ENCODE assay signal across 8 mouse cellular contexts in genomic region chr6:113418441-113419198, GRCm38 (mm10). TPM values are rescaled to one million over a fixed set of nuclear protein-coding genes. Genes with fewer than 3 reads are reported as not detected.
A peak's percentile ranks its signal among the peaks of the same experiment; 100 is the strongest.
DNase-seq lines count a peak whose midpoint lies in the region; ATAC-seq lines count a peak whose summit lies in the region.

No protein-coding gene starts in this region.

- peak; percentile 21 to 36 for DNase-seq in adrenal gland, postnatal 36 days
- no peak for DNase-seq in adrenal gland, adult 2 months
- no peak for DNase-seq in lung, postnatal 25 days (ENCODE audit: low spot score)
- peak; percentile 53 for DNase-seq in kidney, postnatal 10 days
- DNase-seq in yolk sac, embryonic 10.5 days (ENCODE audit: low spot score), result no peak

- peak overlapping the region; percentile 74 for H3K9ac ChIP-seq in lung, embryonic 15.5 days
- H3K9ac ChIP-seq in midbrain, embryonic 15.5 days, result peak overlapping the region; percentile 71

- 0 out of 2 replicates have a peak, but pooled peaks cover 4% of the 10 kb centered on the region for H3K36me3 ChIP-seq in lung, embryonic 15.5 days
- H3K36me3 ChIP-seq in erythroblast, embryonic 14.5 days (ENCODE audit: control insufficient read depth), result peaks cover 22% of the 10 kb centered on the region
- H3K36me3 ChIP-seq in midbrain, embryonic 15.5 days (replicated peaks), result 0 out of 2 replicates have a peak, but pooled peaks cover 6% of the 10 kb centered on the region

- H3K4me3 ChIP-seq in lung, embryonic 15.5 days, result peak overlapping the region; percentile 60
- H3K4me3 ChIP-seq in erythroblast, embryonic 14.5 days (replicated peaks), result peak overlapping the region; percentile 74
- peak overlapping the region; percentile 63 for H3K4me3 ChIP-seq in midbrain, embryonic 15.5 days

- no peaks in the 10 kb centered on the region for H3K27me3 ChIP-seq in lung, embryonic 15.5 days
- no peaks in the 10 kb centered on the region for H3K27me3 ChIP-seq in erythroblast, embryonic 14.5 days (ENCODE audit: control insufficient read depth)
- no peaks in the 10 kb centered on the region for H3K27me3 ChIP-seq in midbrain, embryonic 15.5 days (replicated peaks)

- 0 out of 2 replicates have a peak overlapping the region, but pooled peaks have one; percentile 1 for H3K27ac ChIP-seq in lung, embryonic 15.5 days
- peak overlapping the region; percentile 67 for H3K27ac ChIP-seq in midbrain, embryonic 15.5 days

- no peaks in the 10 kb centered on the region for H3K9me3 ChIP-seq in lung, embryonic 15.5 days
- no peaks in the 10 kb centered on the region for H3K9me3 ChIP-seq in erythroblast, embryonic 14.5 days (ENCODE audit: control insufficient read depth, low read length)
- H3K9me3 ChIP-seq in midbrain, embryonic 15.5 days, result no peaks in the 10 kb centered on the region

- peaks cover 17% of the 10 kb centered on the region for H3K4me1 ChIP-seq in lung, embryonic 15.5 days
- H3K4me1 ChIP-seq in erythroblast, embryonic 14.5 days (ENCODE audit: control insufficient read depth), result peaks cover 32% of the 10 kb centered on the region
- H3K4me1 ChIP-seq in midbrain, embryonic 15.5 days, result peaks cover 21% of the 10 kb centered on the region

- peak overlapping the region; percentile 88 for H3K4me2 ChIP-seq in lung, embryonic 15.5 days
- peak overlapping the region; percentile 90 for H3K4me2 ChIP-seq in midbrain, embryonic 15.5 days

- ATAC-seq in lung, embryonic 15.5 days (ENCODE audit: borderline replicate concordance, extremely low read depth, low FRiP score, low TSS enrichment), result peak; percentile 56; the same call in 1 of the 2 replicates
- ATAC-seq in midbrain, embryonic 15.5 days (replicated peaks), result peak; percentile 70

- WGBS in lung, embryonic 15.5 days, result 12% methylated on average over 16 of the region's 16 CpGs
- WGBS in midbrain, embryonic 15.5 days, result 17% methylated on average over 16 of the region's 16 CpGs

RNA-seq across cellular contexts. Expression of gene Rpusd3, which starts 0.5 kb away (rescaled TPM):
- total RNA-seq in adrenal gland, postnatal 36 days (2021), result 1 to 10 TPM; 4.6 to 7.2 TPM
- total RNA-seq in adrenal gland, adult 2 months (2021), result 1 to 10 TPM; 9.1 to 9.2 TPM
- 65.5 and 102 TPM in 2 replicates for polyA plus RNA-seq in adrenal gland, adult 2 months (2012; rRNA removed)
- 19.1 and 20.9 TPM in 2 replicates for polyA plus RNA-seq in lung, embryonic 15.5 days (2015; fragmentation: Nextera tagmentation; extraction: Ambion mirVana)
- polyA plus RNA-seq in erythroblast, embryonic 14.5 days (2012), result 9.0 and 14.6 TPM in 2 replicates
- polyA plus RNA-seq in midbrain, embryonic 15.5 days (2015; fragmentation: Nextera tagmentation; extraction: Ambion mirVana), result 19.0 and 21.2 TPM in 2 replicates

RNA-seq across cellular contexts. Expression of gene Cidec, which starts 16.9 kb away (rescaled TPM):
- total RNA-seq in adrenal gland, postnatal 36 days (2021), result 100 to 1,000 TPM; 344 to 362 TPM
- total RNA-seq in adrenal gland, adult 2 months (2021), result 100 to 1,000 TPM; 354 to 980 TPM
- 514 and 896 TPM in 2 replicates for polyA plus RNA-seq in adrenal gland, adult 2 months (2012; rRNA removed)
- not detected in 2 replicates for polyA plus RNA-seq in lung, embryonic 15.5 days (2015; fragmentation: Nextera tagmentation; extraction: Ambion mirVana)
- not detected in 2 replicates for polyA plus RNA-seq in erythroblast, embryonic 14.5 days (2012)
- not detected in 2 replicates for polyA plus RNA-seq in midbrain, embryonic 15.5 days (2015; fragmentation: Nextera tagmentation; extraction: Ambion mirVana)

RNA-seq across cellular contexts. Expression of gene Jagn1, which starts 23.7 kb away (rescaled TPM):
- total RNA-seq in adrenal gland, postnatal 36 days (2021), result 10 to 100 TPM; 45.0 to 50.6 TPM
- 10 to 100 TPM; 50.5 TPM for total RNA-seq in adrenal gland, adult 2 months (2021)
- polyA plus RNA-seq in adrenal gland, adult 2 months (2012; rRNA removed), result 49.5 and 64.3 TPM in 2 replicates
- 77.1 and 82.8 TPM in 2 replicates for polyA plus RNA-seq in lung, embryonic 15.5 days (2015; fragmentation: Nextera tagmentation; extraction: Ambion mirVana)
- 0.23 and 0.38 TPM in 2 replicates for polyA plus RNA-seq in erythroblast, embryonic 14.5 days (2012)
- polyA plus RNA-seq in midbrain, embryonic 15.5 days (2015; fragmentation: Nextera tagmentation; extraction: Ambion mirVana), result 94.9 and 101 TPM in 2 replicates

RNA-seq across cellular contexts. Expression of gene Ttll3, which starts 29.6 kb away (rescaled TPM):
- total RNA-seq in adrenal gland, postnatal 36 days (2021), result 1 to 10 TPM; 2.2 to 3.6 TPM
- 1 to 10 TPM; 2.1 to 3.5 TPM for total RNA-seq in adrenal gland, adult 2 months (2021)
- polyA plus RNA-seq in adrenal gland, adult 2 months (2012; rRNA removed), result 5.8 and 7.0 TPM in 2 replicates
- 3.0 and 3.9 TPM in 2 replicates for polyA plus RNA-seq in lung, embryonic 15.5 days (2015; fragmentation: Nextera tagmentation; extraction: Ambion mirVana)
- 0.16 and 0.34 TPM in 2 replicates for polyA plus RNA-seq in erythroblast, embryonic 14.5 days (2012)
- polyA plus RNA-seq in midbrain, embryonic 15.5 days (2015; fragmentation: Nextera tagmentation; extraction: Ambion mirVana), result 15.1 TPM in 2 replicates

RNA-seq across cellular contexts. Expression of gene Il17re, which starts 39.7 kb away (rescaled TPM):
- under 1 TPM; 0.50 to 0.76 TPM for total RNA-seq in adrenal gland, postnatal 36 days (2021)
- 1 to 10 TPM; 1.1 to 1.9 TPM for total RNA-seq in adrenal gland, adult 2 months (2021)
- 4.0 TPM in 2 replicates for polyA plus RNA-seq in adrenal gland, adult 2 months (2012; rRNA removed)
- 19.5 and 23.5 TPM in 2 replicates for polyA plus RNA-seq in lung, embryonic 15.5 days (2015; fragmentation: Nextera tagmentation; extraction: Ambion mirVana)
- polyA plus RNA-seq in erythroblast, embryonic 14.5 days (2012), result not detected in 2 replicates
- polyA plus RNA-seq in midbrain, embryonic 15.5 days (2015; fragmentation: Nextera tagmentation; extraction: Ambion mirVana), result 0.08 and 0.41 TPM in 2 replicates

Comparison
In these comparisons a context has a peak if more than half of its experiments do, and no peak if none do; other contexts are left out.
1. DNase-seq: peak in adrenal gland, postnatal 36 days (2 of 2) and kidney, postnatal 10 days (single experiment); none in adrenal gland, adult 2 months (single experiment), lung, postnatal 25 days (single experiment) and yolk sac, embryonic 10.5 days (single experiment).
2. RNA of gene Cidec, which starts 16.9 kb away (polyA plus RNA-seq): 514 to 896 TPM in adrenal gland, adult 2 months; not detected in midbrain, embryonic 15.5 days, not detected in lung, embryonic 15.5 days and not detected in erythroblast, embryonic 14.5 days; every median in the first group is over 100 times any median in the second.
3. RNA of gene Jagn1, which starts 23.7 kb away (polyA plus RNA-seq): 94.9 to 101 TPM in midbrain, embryonic 15.5 days, 77.1 to 82.8 TPM in lung, embryonic 15.5 days and 49.5 to 64.3 TPM in adrenal gland, adult 2 months; 0.23 to 0.38 TPM in erythroblast, embryonic 14.5 days; every median in the first group is over 10 times any median in the second.
4. Peak in every context shown above with its lines, with median percentiles within 50 percentile points of each other: H3K4me3 ChIP-seq.